Mouse (Mus musculus) cerebellum, postnatal 14 days (tissue): ENCODE measurements at regions not wholly inside any gene's neighbourhood (a gene's known extent, or its start where the extent isn't known, plus 50 kb on each side); places are given as distances from the start of the nearest gene placed in this dataset.

ENCODE experiments used
- DNase-seq, 2 experiments: peaks; one replicate each; pipeline ENCODE4 v3.0.0; 2021; ENCODE audit warnings: mixed read lengths in 2 of 2

DNA sequence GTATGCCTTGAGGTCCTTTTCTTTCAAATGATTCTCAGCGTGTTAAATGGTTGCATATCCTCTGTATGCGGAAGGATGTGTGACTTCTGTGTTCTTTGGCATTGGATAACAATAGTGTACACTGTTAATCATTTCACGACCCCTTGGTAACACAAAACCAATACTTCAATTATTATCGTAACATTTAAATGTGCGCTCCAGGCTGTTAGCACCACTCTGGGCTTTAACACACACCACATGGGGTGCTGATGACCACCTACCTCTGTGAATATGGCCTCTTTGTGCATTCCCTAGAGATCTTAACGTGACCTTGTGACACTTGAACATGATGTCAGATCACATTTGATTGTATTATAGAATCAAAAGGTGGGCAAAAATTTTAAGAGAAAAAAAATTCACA lies 80.2 kb upstream of the Csnka2ip start:
- no peak for DNase-seq

DNA sequence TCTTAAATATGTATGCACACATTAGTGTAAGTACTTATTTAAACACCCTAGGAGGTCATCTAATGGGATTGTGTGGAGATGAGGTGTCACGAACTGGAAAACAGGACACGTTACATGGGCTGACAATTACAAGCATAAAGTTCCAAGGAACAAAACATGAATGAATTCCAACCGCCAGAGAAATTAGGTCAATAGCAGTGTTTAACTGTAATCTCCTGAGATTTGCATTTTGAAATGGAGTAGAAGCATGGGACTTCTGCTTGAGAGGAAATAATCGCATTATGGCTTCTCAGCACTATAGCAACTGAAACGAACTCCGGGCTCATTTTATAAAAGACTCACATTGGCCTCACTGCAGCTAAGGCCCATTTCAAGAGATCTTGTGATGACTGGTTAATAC lies 79.7 kb upstream of the Csnka2ip start:
- DNase-seq = no peak

DNA sequence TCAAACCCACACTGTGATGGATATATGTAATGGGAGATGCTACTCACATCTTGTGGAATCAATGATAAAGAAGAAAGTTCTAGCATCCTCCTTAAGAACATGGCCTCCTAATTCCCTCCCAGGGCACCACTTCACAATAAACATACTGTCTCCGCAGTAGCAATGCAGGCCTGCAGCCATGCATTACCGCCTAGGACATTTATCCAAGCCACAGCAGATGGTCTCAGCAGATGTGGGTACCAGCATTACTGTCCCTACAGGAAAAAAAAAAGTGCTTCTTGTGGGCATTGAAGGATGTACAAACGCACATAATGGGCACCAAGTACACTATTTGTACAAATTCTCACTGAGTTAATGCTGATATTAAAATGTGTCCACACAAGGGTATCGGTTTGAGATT lies 78.6 kb upstream of the Csnka2ip start:
- peak in 1 of 2 experiments; percentile 13 for DNase-seq

DNA sequence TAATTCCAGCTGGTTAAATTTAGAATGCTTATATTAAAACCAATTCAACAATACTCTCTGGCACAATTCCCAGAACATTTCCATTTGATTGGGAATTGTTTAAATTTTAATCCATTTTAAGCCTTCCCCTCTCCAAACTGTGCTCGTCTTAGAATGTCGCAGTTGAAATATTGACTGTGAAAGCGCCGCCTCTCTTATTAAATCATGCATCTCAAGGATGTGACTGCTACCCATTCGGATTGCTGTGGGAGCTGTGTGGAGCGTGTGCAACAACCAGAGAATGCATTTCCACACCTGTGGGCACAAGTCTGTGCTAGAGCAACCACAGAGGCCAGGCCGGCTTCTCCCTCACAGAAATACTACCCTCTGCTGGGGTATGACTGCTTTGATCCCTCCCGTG lies 75.1 kb upstream of the Csnka2ip start:
- peak; percentile 9 to 15 for DNase-seq

DNA sequence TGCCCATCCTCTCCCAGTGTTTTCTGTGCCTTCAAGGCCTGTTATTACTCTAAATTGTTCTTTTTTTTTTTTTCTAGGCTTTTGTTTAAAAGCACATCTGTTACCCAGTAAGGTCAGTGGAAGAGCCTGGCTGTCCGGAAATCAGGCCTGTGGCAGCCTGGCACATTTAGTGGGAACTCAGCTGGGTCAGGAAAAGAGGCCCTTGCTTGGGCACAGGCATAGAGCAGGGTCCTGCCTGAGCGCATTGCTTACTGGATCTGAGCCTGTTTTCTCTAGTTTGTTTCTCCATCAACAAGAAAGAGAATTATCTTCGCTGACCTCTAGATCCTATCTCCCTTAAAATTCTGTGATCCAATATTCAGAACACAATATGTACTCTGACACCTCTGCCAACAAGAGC lies 74.7 kb upstream of the Csnka2ip start:
- peak; percentile 16 to 28 for DNase-seq

DNA sequence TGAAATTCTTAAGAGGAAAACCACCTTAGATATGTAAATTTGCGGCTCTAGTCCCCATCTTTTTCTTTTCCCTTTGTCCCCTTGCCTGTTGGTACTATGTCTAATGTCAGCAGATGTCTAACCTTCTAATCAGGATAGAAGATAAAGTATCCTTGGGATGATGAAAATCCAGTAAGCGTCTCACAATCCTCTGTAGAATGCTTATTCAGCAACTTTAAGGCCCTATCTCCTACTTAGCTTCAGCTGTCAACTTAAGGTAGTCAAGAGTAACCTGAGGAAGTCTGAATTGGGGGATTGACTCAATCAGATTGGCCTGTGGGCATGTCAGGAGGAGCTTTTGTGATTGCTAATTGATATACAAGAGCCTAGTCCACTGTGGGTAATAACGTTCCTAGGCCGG lies 64.7 kb upstream of the Csnka2ip start:
- no peak for DNase-seq
